Mouse (Mus musculus) kidney, postnatal 0 days (tissue): ENCODE measurements around the gene Pdzk1ip1. TPM values are rescaled to one million over a fixed set of nuclear protein-coding genes. Genes with fewer than 3 reads are reported as not detected.
A peak's percentile ranks its signal among the peaks of the same experiment; 100 is the strongest.

ENCODE experiments used
- ATAC-seq: fragments of 200-750 bp; cut with Nextera tagmentation; replicated peaks from 2 replicates; pipeline ENCODE4 v1.8.0; 2017; ENCODE audit warnings: low read depth, moderate number of reproducible peaks, moderate TSS enrichment, moderate library complexity; ENCODE audit not compliant: low FRiP score
- DNase-seq: peaks from one replicate; pipeline ENCODE4 v3.0.0-alpha.2; 2016; ENCODE audit warnings: low spot score
- H3K27ac ChIP-seq: fragments of 300-500 bp; sonication (generic); 2 replicates; pipeline ENCODE4 v1.5.1; 2014; ENCODE audit warnings: mild to moderate bottlenecking
- H3K27me3 ChIP-seq: fragments of 300-500 bp; sonication (generic); 2 replicates; pipeline ENCODE4 v1.6.1; 2014; ENCODE audit warnings: low read length, mixed read lengths; ENCODE audit not compliant: insufficient read depth
- H3K36me3 ChIP-seq: fragments of 300-500 bp; sonication (generic); 2 replicates; pipeline ENCODE4 v1.6.1; 2014; ENCODE audit warnings: low read length, mixed read lengths; ENCODE audit not compliant: insufficient read depth
- H3K4me1 ChIP-seq: fragments of 300-500 bp; sonication (generic); replicated peaks from 2 replicates; pipeline ENCODE4 v1.6.1; 2014; ENCODE audit warnings: antibody characterized with exemption, low read length, mixed read lengths; ENCODE audit not compliant: insufficient read depth
- H3K4me2 ChIP-seq: fragments of 300-500 bp; sonication (generic); 2 replicates; pipeline ENCODE4 v1.6.1; 2014; ENCODE audit warnings: mild to moderate bottlenecking, low read length, moderate library complexity, mixed read lengths
- H3K4me3 ChIP-seq: fragments of 300-500 bp; sonication (generic); replicated peaks from 2 replicates; pipeline ENCODE4 v1.5.1; 2014; ENCODE audit warnings: low read depth, low read length
- H3K9ac ChIP-seq: fragments of 300-500 bp; sonication (generic); 2 replicates; pipeline ENCODE4 v1.6.1; 2014; ENCODE audit warnings: low read depth, low read length
- H3K9me3 ChIP-seq: fragments of 300-500 bp; sonication (generic); replicated peaks from 2 replicates; pipeline ENCODE4 v1.6.1; 2016; ENCODE audit warnings: low read length, inconsistent platforms, mixed read lengths
- CTCF ChIP-seq: IDR thresholded peaks from 2 replicates; pipeline ENCODE4 v1.5.1; 2016; ENCODE audit warnings: antibody characterized with exemption, low read depth, mild to moderate bottlenecking, moderate library complexity
- WGBS: fragments of 180-500 bp; shearing (Covaris S2); extraction: QIAGEN DNeasy Blood & Tissue Kit; methylation state at CpG from one replicate; pipeline ENCODE4 v1.1.7; 2014; 5-methylcytosine and 5-hydroxymethylcytosine counted together
- polyA plus RNA-seq: library from polyadenylated mRNA; unstranded; fragments of >200 nt; fragmentation: Nextera tagmentation; extraction: Ambion mirVana; gene quantifications from 2 replicates; pipeline ENCODE4 v1.2.1, GENCODE M21; 2015

Pdzk1ip1 gene
- polyA plus RNA-seq, 1 experiment from 2014 or later: 681 TPM

- ATAC-seq: no peak
- WGBS: 61% methylated on average over 2 of the region's 2 CpGs
- Histone ChIP-seq H3K9me3 (no peaks in the 10 kb centered on the region), H3K27ac (no peak overlapping the region), H3K4me1 (no peaks in the 10 kb centered on the region), H3K36me3 (no peaks in the 10 kb centered on the region), H3K9ac (no peak overlapping the region), H3K4me2 (no peak overlapping the region), H3K4me3 (no peak overlapping the region), H3K27me3 (no peaks in the 10 kb centered on the region)
- DNase-seq: no peak
- TF ChIP-seq CTCF: no peak
Measured at GRCm38 (mm10) chr4:115111167-115111566, 22.7 kb downstream of the Pdzk1ip1 start.

GRCm38 (mm10) chr4:115113266-115113665, 24.8 kb downstream of the Pdzk1ip1 start:
- ATAC-seq: no peak
- 28% methylated on average over 5 of the region's 5 CpGs for WGBS
- H3K4me3 ChIP-seq: no peak overlapping the region
- H3K9me3 ChIP-seq: no peaks in the 10 kb centered on the region
- H3K27me3 ChIP-seq: no peaks in the 10 kb centered on the region
- no peaks in the 10 kb centered on the region for H3K36me3 ChIP-seq
- no peak overlapping the region for H3K27ac ChIP-seq
- no peak overlapping the region for H3K4me2 ChIP-seq
- no peak overlapping the region for H3K9ac ChIP-seq
- no peak for DNase-seq
- peak; percentile 27; the same call in 1 of the 2 replicates for TF ChIP-seq CTCF
- H3K4me1 ChIP-seq: no peaks in the 10 kb centered on the region

DNA sequence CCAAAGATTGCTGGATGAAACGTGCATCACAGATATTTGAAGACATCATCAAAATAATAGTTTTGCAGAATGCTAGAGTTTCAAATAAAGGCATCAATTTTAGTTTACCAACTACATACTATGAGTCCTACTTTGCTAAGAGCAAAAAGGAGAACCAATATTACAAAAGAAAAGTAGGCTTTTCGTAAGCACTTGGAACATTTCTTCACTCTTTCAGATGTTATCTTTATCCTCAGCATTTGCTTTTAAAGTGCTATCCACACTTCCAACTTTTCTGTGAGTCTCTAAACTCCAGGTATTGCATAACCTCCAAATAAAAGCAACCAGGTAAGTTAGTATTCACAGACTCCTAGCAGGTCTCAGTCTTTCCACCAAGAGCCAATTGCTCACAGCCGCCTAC, 31.1 kb downstream of the Pdzk1ip1 start:
- Histone ChIP-seq H3K9ac (no peak overlapping the region), H3K4me2 (no peak overlapping the region), H3K9me3 (no peaks in the 10 kb centered on the region), H3K4me1 (no peaks in the 10 kb centered on the region), H3K36me3 (no peaks in the 10 kb centered on the region), H3K4me3 (no peak overlapping the region), H3K27ac (no peak overlapping the region), H3K27me3 (no peaks in the 10 kb centered on the region)
- DNase-seq (no peak), ATAC-seq (no peak)
- TF ChIP-seq CTCF: no peak
- WGBS: 75% methylated on average over 3 of the region's 3 CpGs

DNA sequence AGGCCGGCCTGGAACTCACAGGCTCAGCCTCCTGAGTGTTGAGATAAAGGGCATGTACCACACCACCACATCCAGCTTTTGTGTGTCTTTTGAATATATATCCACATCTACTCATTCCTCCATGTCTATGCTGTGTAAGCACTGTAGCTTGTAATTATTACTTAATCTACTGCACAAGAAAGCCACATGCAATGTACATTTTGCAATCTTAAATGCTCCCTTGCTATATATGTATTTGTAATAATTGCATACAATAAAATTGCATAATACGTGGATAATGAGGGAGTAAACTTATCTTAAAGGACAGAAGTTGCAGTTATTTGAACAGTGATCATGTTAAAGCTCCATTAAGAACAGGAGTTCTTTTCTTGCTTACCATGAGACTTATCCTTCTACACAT, 32.7 kb downstream of the Pdzk1ip1 start:
- Histone ChIP-seq H3K4me1 (no peaks in the 10 kb centered on the region), H3K27ac (no peak overlapping the region), H3K9ac (no peak overlapping the region), H3K4me3 (no peak overlapping the region), H3K4me2 (no peak overlapping the region), H3K9me3 (no peaks in the 10 kb centered on the region), H3K27me3 (no peaks in the 10 kb centered on the region), H3K36me3 (no peaks in the 10 kb centered on the region)
- no peak for TF ChIP-seq CTCF
- ATAC-seq: no peak
- no peak for DNase-seq
- 82% methylated on average over 2 of the region's 2 CpGs for WGBS

GRCm38 (mm10) chr4:115121608-115122007, 33.1 kb downstream of the Pdzk1ip1 start:
- WGBS: 66% methylated on average over 5 of the region's 5 CpGs

GRCm38 (mm10) chr4:115123507-115123906, 35.0 kb downstream of the Pdzk1ip1 start:
- no peaks in the 10 kb centered on the region for H3K27me3 ChIP-seq
- no peak overlapping the region for H3K4me3 ChIP-seq
- H3K27ac ChIP-seq: no peak overlapping the region
- TF ChIP-seq CTCF: no peak
- no peaks in the 10 kb centered on the region for H3K36me3 ChIP-seq
- H3K9me3 ChIP-seq: no peaks in the 10 kb centered on the region
- ATAC-seq (no peak), DNase-seq (no peak)
- H3K4me2 ChIP-seq: no peak overlapping the region
- 54% methylated on average over 2 of the region's 2 CpGs for WGBS
- no peak overlapping the region for H3K9ac ChIP-seq
- no peaks in the 10 kb centered on the region for H3K4me1 ChIP-seq

More at GRCm38 (mm10) chr4:115121608-115122007, 33.1 kb downstream of the Pdzk1ip1 start:
- no peak for TF ChIP-seq CTCF
- H3K4me2 ChIP-seq: no peak overlapping the region
- no peaks in the 10 kb centered on the region for H3K27me3 ChIP-seq
- H3K27ac ChIP-seq: no peak overlapping the region
- no peaks in the 10 kb centered on the region for H3K9me3 ChIP-seq
- ATAC-seq (no peak), DNase-seq (no peak)
- no peak overlapping the region for H3K4me3 ChIP-seq
- no peaks in the 10 kb centered on the region for H3K4me1 ChIP-seq
- no peak overlapping the region for H3K9ac ChIP-seq
- no peaks in the 10 kb centered on the region for H3K36me3 ChIP-seq

GRCm38 (mm10) chr4:115124713-115125112, 36.2 kb downstream of the Pdzk1ip1 start:
- Histone ChIP-seq H3K36me3 (no peaks in the 10 kb centered on the region), H3K27me3 (no peaks in the 10 kb centered on the region), H3K9me3 (no peaks in the 10 kb centered on the region), H3K9ac (no peak overlapping the region), H3K27ac (no peak overlapping the region), H3K4me1 (no peaks in the 10 kb centered on the region), H3K4me3 (no peak overlapping the region), H3K4me2 (no peak overlapping the region)
- peak; percentile 28; the same call in 1 of the 2 replicates for TF ChIP-seq CTCF
- ATAC-seq (no peak), DNase-seq (no peak)
